Mouse (Mus musculus) liver, adult 2 months (tissue): ENCODE measurements around the gene Rps6kb2. TPM values are rescaled to one million over a fixed set of nuclear protein-coding genes. Genes with fewer than 3 reads are reported as not detected.

Source experiments
- DNase-seq: peaks from one replicate; pipeline ENCODE4 v3.0.0-alpha.2; 2011; ENCODE audit warnings: low read depth, low spot score; ENCODE audit errors: extremely low read depth
- H3K27ac ChIP-seq: fragments of 200-500 bp; replicated peaks from 2 replicates; pipeline ENCODE4 v1.5.1; 2012; ENCODE audit warnings: low read depth, mild to moderate bottlenecking, control low read depth, inconsistent platforms, low read length; ENCODE audit not compliant: insufficient read depth
- H3K27me3 ChIP-seq: fragments of 200-500 bp; 2 replicates; pipeline ENCODE4 v1.6.1; 2012; ENCODE audit warnings: mild to moderate bottlenecking, moderate library complexity, low read length, inconsistent platforms; ENCODE audit not compliant: control insufficient read depth, insufficient read depth
- H3K36me3 ChIP-seq: fragments of 200-500 bp; 2 replicates; pipeline ENCODE4 v1.6.1; 2012; ENCODE audit warnings: low read length, inconsistent platforms; ENCODE audit not compliant: control insufficient read depth, insufficient read depth
- H3K4me1 ChIP-seq: fragments of 200-500 bp; 2 replicates; pipeline ENCODE4 v1.6.1; 2011; ENCODE audit warnings: low read length; ENCODE audit not compliant: control insufficient read depth, insufficient read depth
- H3K4me3 ChIP-seq: fragments of 200-500 bp; 2 replicates; pipeline ENCODE4 v1.5.1; 2011; ENCODE audit warnings: low read depth, mild to moderate bottlenecking, control low read depth, low read length, moderate library complexity; ENCODE audit not compliant: insufficient read depth
- H3K79me2 ChIP-seq: fragments of 200-500 bp; 2 replicates; pipeline ENCODE4 v1.6.1; 2012; ENCODE audit warnings: inconsistent platforms, mild to moderate bottlenecking, low read length, moderate library complexity; ENCODE audit not compliant: control insufficient read depth, insufficient read depth
- H3K9ac ChIP-seq: fragments of 200-500 bp; 2 replicates; pipeline ENCODE4 v1.6.1; 2012; ENCODE audit warnings: low read depth, mild to moderate bottlenecking, control low read depth, inconsistent platforms, low read length
- CTCF ChIP-seq: fragments of 200-500 bp; IDR thresholded peaks from 2 replicates; pipeline ENCODE4 v1.5.1; 2011; ENCODE audit warnings: low read depth, low read length, control low read depth
- POLR2A ChIP-seq: fragments of 200-500 bp; IDR thresholded peaks from 2 replicates; pipeline ENCODE4 v1.6.1; 2011; ENCODE audit warnings: low read length, control low read depth; ENCODE audit not compliant: insufficient read depth; ENCODE audit errors: extremely low read depth
- WGBS: fragments of 180-500 bp; shearing (Covaris S2); methylation state at CpG from one replicate; pipeline ENCODE4 v1.1.7; 2018; 5-methylcytosine and 5-hydroxymethylcytosine counted together
- polyA plus RNA-seq: library from polyadenylated mRNA; depleted of rRNA; stranded (reverse); fragments of >200 nt; gene quantifications from 2 replicates; pipeline ENCODE4 v1.2.3, GENCODE M21; 2012
- total RNA-seq: library from RNA; depleted of rRNA; stranded (reverse); fragments of >200 nt; gene quantifications from 2 replicates; pipeline ENCODE4 v1.2.3, GENCODE M21; 2014

Gene Rps6kb2
- total and polyA plus RNA-seq, 2 experiments = 7.2 to 31.6 TPM

- TF ChIP-seq POLR2A = no peak
- TF ChIP-seq CTCF = no peak
- no peak for DNase-seq
- Histone ChIP-seq H3K9ac (no peak overlapping the region), H3K36me3 (peaks cover 6% of the 10 kb centered on the region; the same call in 1 of the 2 replicates), H3K79me2 (peaks cover 14% of the 10 kb centered on the region), H3K27ac (no peak overlapping the region), H3K27me3 (no peaks in the 10 kb centered on the region), H3K4me1 (peaks cover 39% of the 10 kb centered on the region), H3K4me3 (no peak overlapping the region)
- 35% methylated on average over 5 of the region's 5 CpGs for WGBS
Observed at GRCm38 (mm10) chr19:4196548-4196947, 33.4 kb upstream of the Rps6kb2 start.

- no peak overlapping the region for H3K27ac ChIP-seq
- no peak overlapping the region for H3K9ac ChIP-seq
- H3K27me3 ChIP-seq = no peaks in the 10 kb centered on the region
- DNase-seq = no peak
- 53% methylated on average over 2 of the region's 2 CpGs for WGBS
- peaks cover 6% of the 10 kb centered on the region; the same call in 1 of the 2 replicates for H3K36me3 ChIP-seq
- no peak for TF ChIP-seq POLR2A
- no peak for TF ChIP-seq CTCF
- no peak overlapping the region for H3K4me3 ChIP-seq
- H3K79me2 ChIP-seq = peaks cover 14% of the 10 kb centered on the region
- peaks cover 37% of the 10 kb centered on the region for H3K4me1 ChIP-seq
Observed at GRCm38 (mm10) chr19:4196048-4196447, 32.9 kb upstream of the Rps6kb2 start.

GRCm38 (mm10) chr19:4194776-4195650, 31.9 kb upstream of the Rps6kb2 start:
- DNase-seq = peak; percentile 94
- TF ChIP-seq CTCF = no peak
- TF ChIP-seq POLR2A = no peak
- Histone ChIP-seq H3K4me3 (no peak overlapping the region), H3K27ac (peak overlapping the region; percentile 20), H3K9ac (no peak overlapping the region), H3K27me3 (no peaks in the 10 kb centered on the region), H3K79me2 (peaks cover 14% of the 10 kb centered on the region), H3K4me1 (peaks cover 33% of the 10 kb centered on the region), H3K36me3 (peaks cover 6% of the 10 kb centered on the region; the same call in 1 of the 2 replicates)
- WGBS = 25% methylated on average over 12 of the region's 12 CpGs

- no peaks in the 10 kb centered on the region for H3K27me3 ChIP-seq
- H3K79me2 ChIP-seq = peaks cover 14% of the 10 kb centered on the region
- no peak overlapping the region for H3K4me3 ChIP-seq
- H3K36me3 ChIP-seq = peaks cover 6% of the 10 kb centered on the region; the same call in 1 of the 2 replicates
- no peak overlapping the region for H3K9ac ChIP-seq
- peaks cover 33% of the 10 kb centered on the region for H3K4me1 ChIP-seq
- TF ChIP-seq CTCF (no peak), POLR2A (no peak)
- no peak for DNase-seq
- 82% methylated on average over 8 of the region's 8 CpGs for WGBS
- H3K27ac ChIP-seq = no peak overlapping the region
Observed at GRCm38 (mm10) chr19:4194021-4194724, 31.0 kb upstream of the Rps6kb2 start.

GRCm38 (mm10) chr19:4193129-4193528, 30.0 kb upstream of the Rps6kb2 start:
- Histone ChIP-seq H3K27me3 (no peaks in the 10 kb centered on the region), H3K27ac (no peak overlapping the region), H3K4me1 (peaks cover 33% of the 10 kb centered on the region), H3K79me2 (peaks cover 14% of the 10 kb centered on the region), H3K4me3 (no peak overlapping the region; the same call in none of the 2 replicates), H3K9ac (peak overlapping the region; percentile 96), H3K36me3 (peaks cover 6% of the 10 kb centered on the region; the same call in 1 of the 2 replicates)
- WGBS = 62% methylated on average over 6 of the region's 6 CpGs
- TF ChIP-seq POLR2A (no peak), CTCF (no peak)
- no peak for DNase-seq
